Mouse (Mus musculus) adrenal gland (tissue): ENCODE data around the gene Fgf9.

Experiments
- intact Hi-C: fragments of 180-260 bp; cut with DNase I; formaldehyde crosslinking; loops from one replicate; pipeline ENCODE4 v1.15.1; 2025
- long read RNA-seq, 2 experiments: library from polyadenylated mRNA; unstranded; transcript quantifications; one replicate each; pipeline ENCODE4 v2.0.0; 2020; ENCODE audit warnings: borderline replicate concordance in 1 of 2; ENCODE audit not compliant: insufficient replicate concordance in 1 of 2

Fgf9 gene
- long read RNA-seq, experiment 1, transcript Fgf9-201 (3 exons, 1,593 nt) = major isoform, 10 of 13 reads
- long read RNA-seq, experiment 1, partial matches to known transcripts = 0 of 13 reads
- long read RNA-seq, experiment 1, other reads (novel, unspliced or antisense) = 3 of 13 reads
- long read RNA-seq, experiment 2, transcript Fgf9-201 (3 exons, 1,593 nt) = major isoform, 15 of 21 reads
- long read RNA-seq, experiment 2, partial matches to known transcripts = 0 of 21 reads
- long read RNA-seq, experiment 2, other reads (novel, unspliced or antisense) = 5 of 21 reads

DNA sequence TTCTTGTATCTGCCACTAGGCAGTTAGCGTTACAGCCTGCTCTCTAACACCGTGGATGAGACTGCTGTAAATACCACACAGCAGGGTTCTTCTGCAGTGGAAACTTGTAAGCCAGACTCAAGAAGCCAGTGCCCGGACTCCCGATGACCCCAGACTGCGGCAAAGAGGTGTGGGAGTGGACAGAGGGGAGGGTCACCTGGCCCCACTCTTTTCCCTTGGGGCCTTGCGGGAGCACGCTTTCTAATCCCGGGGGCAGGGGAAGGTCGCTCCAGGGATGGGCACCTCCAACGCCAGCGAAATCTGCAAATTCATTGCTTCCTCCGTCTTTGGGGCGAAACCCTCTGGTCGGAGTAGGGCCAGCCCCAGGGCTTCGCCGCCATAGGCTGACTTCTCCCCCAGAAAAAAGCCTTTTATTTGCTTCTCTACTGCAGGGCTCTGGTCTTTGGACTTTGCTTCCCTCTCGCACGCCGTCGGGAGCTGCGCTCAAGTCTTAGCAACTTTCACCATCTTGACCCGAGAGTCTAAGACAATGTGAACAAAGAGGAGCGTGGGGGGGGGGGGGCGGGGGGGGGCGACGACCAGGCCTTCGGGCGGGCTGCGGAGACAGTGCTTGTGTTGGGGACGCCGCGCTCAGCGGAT is at the start of gene Fgf9:
Fgf9 (plus strand) TSS at position 67 of the 639 bp plus-strand sequence.
- intact Hi-C loops = loop anchor here (5.0 to 10.0 kb wide), 3 partner anchors 124 to 304 kb away; no protein-coding TSS in a partner anchor

DNA sequence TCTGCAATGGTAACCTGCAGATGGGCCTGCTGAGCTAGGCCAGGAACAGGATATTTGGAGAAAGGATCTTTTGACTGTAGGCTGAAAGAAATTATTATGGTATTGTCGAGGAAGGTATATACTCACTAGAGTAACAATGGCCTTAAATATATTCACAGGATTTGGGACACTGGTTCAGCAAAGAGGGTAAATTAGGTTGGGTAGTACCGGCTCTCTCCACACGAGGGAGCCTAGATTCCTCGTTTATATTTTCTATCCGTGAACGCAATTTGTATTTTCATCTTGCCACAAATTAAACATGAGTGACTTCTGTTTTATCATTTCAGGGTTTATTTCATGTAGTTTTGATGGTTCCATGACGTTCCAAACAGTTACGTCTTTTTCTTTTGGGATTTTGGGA is 35.8 kb upstream of the Fgf9 start:
- intact Hi-C loops = loop anchor here (5.0 to 10.0 kb wide), 2 partner anchors 668 to 1080 kb away; no protein-coding TSS in a partner anchor

DNA sequence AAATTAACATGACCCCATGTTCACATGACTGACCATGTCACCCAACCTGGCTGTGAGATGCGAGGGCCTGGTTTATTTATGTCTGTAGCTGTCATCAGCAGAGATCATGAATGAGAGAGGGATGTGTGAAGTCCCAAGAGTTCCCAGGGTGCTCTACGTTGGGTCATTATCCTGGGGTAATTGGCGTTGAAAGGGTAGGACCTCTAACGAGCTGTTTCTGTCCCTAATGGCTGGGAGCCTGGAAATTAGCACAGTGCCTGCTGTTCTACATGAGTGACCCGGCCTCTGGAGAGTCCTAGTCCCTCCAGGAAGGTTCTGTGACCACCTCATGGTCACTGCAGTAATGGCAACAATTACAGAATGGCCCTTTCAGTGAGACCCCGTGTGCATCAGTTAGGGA is 34.2 kb upstream of the Fgf9 start:
- intact Hi-C loops = loop anchor here (10.0 kb wide), 1 partner anchor 1079 kb away; no protein-coding TSS in a partner anchor

DNA sequence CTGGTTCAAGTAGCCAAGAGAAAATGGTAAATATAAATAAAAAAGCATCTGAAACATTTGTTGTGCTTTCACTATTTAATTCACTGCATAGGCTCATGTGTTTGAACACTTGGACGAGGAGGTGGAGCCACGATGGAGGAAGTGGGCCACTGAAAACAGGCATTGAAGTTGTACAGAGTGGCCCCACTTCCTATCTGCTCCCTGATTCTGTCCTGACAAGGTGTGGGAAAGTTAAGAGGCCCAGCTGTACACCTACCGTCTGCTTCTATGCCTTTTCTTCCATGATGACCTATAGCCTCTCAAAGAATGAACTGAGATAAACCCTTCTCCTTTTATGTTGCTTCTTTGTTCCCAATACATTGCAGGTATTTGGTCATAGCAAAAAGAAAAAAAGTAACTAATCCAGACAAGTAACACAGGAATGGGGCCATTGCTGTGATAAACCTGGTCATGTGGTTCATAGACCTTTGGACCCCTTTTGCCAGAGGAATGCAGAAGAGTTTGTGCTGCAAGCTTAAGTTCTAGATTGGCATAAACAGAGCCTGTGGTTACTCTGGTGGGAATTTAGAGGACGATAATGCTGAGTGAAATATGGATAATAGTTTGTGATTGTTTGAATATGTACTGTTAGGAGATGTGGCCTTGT is 23.6 kb upstream of the Fgf9 start:
- intact Hi-C loops = no loop called here

DNA sequence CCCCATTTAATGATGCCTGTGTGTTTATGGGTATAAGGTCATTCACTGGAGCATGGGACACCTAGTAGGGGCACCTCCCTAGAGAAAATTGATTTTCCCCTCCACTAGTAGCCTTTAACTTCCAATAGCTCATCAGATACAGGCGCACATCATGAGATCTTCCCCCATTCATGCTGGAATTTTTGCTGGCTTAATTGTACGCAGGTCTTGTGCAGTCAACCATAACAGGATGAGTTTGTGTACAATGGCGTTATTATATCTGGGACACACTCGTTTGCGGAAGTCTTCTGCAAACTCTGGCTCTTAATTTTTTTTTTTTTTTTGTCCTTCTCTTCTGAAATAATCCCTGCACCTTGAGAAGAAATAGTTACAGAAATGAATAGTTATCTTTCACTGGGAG is 19.7 kb upstream of the Fgf9 start:
- intact Hi-C loops = no loop called here

DNA sequence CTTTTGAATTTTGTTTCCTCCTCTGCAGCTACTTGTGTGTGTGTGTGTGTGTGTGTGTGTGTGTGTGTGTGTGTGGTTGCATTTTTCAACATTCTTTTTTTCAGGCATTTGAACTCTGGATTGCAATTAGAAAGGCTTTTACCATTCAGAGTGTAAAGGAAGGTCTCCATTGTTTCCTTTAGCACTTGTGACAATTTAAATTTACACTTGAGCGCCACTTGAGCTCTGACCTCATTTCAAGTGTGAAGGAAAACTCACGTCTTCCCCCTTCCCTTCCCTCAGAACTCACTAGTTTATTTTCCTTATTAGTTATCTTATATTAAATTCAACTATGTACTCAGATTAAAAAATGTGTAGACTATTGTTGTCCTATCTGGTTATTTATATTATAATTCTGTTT is 2.8 kb upstream of the Fgf9 start:
- intact Hi-C loops = no loop called here

DNA sequence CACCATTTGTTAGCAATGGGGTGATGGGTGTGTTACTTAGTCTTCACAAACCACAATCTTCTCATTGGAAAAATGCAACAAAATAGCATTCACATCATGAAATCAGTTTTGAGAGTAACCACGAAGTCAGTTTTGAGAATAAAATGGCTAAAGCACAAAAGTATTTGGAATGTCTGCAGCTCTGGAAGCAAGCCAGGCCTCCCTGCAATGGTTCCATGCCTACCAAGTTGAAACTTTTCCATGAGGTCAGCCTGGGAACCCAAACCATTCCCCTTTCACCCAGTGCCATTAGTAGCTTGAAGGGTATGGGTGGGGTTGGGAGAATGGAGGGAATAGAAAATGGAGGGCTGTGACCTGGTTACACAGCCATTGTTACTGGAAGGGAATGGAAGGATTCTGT is 1.7 kb upstream of the Fgf9 start:
- intact Hi-C loops = no loop called here

DNA sequence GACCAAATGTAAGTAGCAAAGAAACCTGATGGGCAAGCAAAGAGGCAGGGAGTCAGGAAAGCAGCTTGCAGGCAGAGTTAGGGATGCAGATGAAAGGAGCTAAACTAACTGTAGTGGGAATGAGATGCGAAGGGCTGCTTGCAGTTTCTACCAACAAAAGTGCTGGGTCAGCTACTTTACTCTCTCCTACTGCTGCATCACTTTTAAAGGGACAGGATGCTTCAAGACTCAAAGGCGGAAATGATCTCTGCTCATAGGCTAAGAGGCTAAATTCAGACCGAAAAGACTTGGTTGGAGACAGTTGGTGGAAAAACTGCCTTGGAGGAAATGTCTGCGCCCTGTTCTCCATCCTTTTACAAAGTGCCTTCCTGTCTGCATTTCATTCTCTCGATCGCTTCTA is 420 bp upstream of the Fgf9 start:
- intact Hi-C loops = loop anchor here (5.0 to 10.0 kb wide), 3 partner anchors 125 to 305 kb away; no protein-coding TSS in a partner anchor

DNA sequence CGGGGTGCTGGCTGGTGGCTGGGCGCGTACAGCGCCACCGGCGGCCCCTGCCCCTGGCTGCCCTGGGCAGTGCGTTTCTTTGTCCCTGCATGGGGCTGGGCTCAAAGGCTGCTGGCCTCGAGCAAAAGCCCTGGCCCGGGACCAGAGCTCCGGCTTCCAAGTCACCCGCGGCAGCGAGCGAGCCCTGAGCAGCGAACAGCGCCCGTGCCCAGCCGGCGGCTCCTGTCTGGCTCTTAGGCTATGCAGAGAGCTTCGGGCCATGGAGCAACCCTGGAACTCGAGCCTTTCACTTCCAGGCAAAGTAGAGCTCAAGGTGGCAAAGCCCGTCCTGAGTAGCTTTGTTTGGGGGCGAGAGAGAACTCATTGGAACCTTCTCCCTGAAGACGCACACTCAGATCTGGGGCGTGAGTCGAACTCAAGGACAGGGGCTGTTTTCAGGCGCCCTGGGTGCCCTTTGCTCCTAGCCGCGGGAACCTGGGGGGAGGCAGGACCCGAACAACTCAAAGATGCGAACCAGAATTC is 834 bp downstream of the Fgf9 start:
- intact Hi-C loops = loop anchor here (5.0 to 10.0 kb wide), 3 partner anchors 124 to 304 kb away; no protein-coding TSS in a partner anchor

DNA sequence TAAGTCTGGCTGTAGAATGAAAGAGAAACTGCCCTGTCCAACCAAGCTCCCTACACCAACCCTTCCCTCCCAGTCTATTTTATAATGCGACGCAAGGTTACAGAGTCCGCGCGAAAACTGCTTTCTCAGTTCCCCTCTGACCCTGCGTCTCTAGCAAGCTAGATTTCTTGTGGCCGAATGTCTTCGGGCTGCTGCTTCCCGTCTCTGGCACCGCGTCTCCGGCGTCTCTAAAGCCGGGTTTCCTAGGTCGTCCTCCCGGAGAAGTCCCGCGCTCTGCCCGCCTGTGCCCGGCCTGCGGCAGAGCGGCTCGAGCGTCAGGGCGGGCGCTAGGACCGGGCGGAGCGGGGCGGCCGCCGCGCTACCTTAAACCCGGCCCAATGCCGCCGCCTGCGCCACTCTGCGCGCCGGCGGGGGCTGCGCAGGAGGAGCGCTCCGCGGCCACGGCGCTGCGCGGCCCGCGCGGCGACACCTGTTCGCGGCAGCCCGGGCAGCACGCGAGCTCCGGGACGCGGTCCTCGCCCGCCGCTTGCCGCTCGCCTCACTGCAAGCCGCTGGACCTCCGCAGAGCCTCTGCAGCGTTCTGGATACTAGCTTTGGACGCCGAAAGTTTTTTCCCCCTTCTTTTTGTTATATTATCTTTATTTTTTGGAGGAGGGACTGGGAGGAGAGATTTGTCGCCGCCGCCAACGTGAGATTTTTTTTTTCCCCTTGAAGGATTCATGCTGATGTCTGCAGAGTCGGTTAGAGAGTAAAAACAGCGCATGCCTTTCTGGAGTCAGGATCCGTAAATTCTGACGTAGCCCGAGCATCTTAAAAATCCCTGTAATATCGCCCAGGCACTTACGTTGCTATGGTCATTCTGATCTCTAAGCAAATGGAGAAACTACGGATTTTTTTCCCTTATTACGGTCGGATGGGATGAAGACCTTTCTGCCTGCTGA is 1.8 kb downstream of the Fgf9 start:
- intact Hi-C loops = loop anchor here (5.0 to 10.0 kb wide), 3 partner anchors 123 to 303 kb away; no protein-coding TSS in a partner anchor

DNA sequence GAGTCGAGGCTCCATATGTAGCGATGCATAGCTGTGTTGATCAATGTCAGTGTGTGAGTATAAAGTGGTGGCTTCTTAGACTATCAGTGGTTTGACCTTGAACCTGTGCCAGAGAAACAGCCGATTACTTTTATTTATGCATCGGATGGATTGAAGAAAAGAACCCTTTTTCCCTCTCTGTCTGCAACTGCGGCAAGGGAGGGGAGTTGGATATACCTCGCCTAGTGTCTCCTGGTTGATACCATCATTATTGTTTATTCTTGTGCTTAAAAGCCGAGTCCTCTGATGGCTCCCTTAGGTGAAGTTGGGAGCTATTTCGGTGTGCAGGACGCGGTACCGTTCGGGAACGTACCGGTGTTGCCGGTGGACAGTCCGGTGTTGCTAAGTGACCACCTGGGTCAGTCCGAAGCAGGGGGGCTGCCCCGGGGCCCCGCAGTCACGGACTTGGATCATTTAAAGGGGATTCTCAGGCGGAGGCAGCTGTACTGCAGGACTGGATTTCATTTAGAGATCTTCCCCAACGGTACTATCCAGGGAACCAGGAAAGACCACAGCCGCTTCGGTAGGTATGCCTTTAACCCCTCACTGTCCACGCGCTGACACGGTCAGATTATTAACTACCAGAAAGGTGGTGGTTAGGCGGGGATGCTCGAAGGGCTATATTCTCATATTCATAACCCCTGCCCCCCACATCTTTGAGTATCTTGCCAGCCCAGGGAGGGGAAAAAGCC is 2.6 kb downstream of the Fgf9 start:
- intact Hi-C loops = loop anchor here (5.0 to 10.0 kb wide), 3 partner anchors 122 to 302 kb away; no protein-coding TSS in a partner anchor

DNA sequence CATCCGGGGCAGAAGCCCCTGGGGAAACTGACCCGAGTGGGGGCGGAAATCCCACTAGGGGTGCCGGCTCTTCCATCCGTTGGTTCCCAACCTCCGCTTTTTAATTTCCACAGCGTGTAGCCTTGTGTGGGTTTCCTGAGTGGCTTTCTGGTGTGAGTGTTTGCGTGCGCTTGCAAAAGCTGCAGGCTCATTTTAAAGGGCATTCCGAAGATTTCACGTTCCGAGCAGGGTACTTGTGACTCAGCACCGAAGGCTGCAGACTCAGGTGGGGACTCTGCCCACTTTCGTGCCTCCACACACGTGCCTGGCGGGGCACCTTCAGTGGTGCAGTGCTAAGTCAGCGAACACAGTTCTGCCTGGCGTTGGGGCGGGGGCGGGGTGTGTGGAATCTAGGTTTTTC is 3.6 kb downstream of the Fgf9 start:
- intact Hi-C loops = loop anchor here (5.0 to 10.0 kb wide), 3 partner anchors 121 to 301 kb away; no protein-coding TSS in a partner anchor

DNA sequence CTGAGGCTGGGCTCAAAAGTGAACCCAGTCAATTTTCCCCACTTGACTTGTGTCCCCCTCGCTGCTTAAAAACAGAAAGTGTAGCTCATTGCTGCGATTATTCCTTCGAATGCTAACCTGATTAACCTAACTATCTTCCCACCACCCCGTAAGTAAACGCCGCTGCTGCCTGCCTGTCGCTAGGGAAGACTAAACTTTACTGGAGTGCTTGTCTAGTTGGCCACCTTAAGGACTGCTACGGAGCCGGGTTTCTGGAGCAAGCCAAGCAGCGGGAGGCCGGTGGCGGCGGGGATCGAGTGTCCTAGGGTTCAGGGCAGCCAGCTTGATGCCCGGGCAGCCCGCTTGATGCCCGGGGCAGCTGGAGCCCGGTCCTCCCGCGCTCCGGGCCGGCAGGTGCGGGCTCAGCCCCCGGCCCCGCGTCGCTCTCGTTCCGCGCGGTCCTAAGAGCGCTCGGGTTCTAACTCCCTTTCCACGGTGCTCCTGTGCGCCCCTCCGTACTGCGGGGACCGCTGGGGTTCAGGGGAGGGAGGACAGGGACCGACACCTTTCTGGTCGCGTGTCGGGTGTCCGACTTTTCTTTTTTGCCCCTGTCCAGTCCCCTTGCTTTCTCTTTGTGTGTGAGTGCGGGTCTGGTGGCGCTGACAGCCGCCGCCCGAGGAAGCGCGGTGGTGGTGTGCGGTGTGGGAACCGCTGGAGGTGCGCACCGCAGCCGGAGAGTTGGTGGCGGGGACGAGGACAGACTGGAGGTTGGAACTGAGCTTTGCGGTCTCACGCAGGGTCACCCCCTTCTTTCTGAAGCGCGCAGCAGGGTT is 4.5 kb downstream of the Fgf9 start:
- intact Hi-C loops = loop anchor here (5.0 to 10.0 kb wide), 3 partner anchors 120 to 300 kb away; no protein-coding TSS in a partner anchor

DNA sequence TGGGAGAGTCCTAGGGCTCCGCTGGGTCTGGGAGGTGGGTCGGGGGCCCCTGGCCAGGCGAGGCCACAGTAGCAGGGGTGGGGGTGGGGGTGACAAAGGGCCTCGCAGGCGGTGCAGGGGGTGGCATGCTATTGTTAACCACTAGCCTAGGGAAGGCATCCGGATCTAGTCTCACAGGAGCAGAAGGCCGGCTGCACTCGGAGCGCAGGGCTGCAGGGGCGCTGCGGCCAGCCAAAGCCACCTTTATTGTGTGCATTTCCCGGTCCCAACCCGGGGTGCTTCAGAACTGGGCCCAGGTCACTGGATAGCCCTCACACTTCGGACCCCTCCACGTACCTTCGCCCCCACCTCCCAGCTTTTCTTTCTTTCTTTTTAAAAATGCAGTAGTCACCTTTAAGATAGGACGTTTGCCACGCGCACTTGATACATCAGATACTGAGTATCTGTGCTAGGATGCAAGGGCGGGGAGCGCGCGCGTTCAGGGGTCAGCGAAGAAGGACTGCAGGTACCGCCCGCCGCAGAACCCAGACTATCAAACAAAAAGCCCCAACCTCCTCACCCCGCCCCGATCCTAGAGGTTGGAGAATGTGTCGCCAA is 5.2 kb downstream of the Fgf9 start:
- intact Hi-C loops = loop anchor here (10.0 kb wide), 2 partner anchors 119 to 299 kb away; no protein-coding TSS in a partner anchor

DNA sequence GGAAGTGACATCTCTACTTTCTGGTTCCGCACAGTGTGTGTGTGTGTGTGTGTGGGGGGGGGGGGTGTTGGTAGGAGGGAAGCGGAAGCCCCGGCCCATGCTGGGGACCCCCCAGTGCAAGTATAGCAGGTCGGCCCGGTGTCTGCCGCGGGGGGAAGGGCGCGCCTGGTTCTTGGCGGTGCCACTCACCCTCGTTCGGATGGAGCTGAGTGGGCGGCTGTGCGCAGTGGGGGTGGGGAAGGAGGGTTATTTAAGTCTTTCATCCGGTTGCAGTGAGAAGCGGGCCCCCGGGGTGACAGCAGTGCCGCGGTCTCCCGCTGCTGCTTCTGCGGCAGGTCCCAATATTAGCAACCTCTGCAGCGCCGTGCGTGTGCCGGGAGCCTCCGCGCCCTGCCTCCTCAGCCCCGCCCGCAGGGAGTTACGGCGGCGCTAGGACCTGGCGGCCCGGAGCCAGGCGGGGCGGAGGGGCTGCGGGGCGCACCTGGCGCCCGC is 5.7 kb downstream of the Fgf9 start:
- intact Hi-C loops = loop anchor here (10.0 kb wide), 2 partner anchors 119 to 299 kb away; no protein-coding TSS in a partner anchor

DNA sequence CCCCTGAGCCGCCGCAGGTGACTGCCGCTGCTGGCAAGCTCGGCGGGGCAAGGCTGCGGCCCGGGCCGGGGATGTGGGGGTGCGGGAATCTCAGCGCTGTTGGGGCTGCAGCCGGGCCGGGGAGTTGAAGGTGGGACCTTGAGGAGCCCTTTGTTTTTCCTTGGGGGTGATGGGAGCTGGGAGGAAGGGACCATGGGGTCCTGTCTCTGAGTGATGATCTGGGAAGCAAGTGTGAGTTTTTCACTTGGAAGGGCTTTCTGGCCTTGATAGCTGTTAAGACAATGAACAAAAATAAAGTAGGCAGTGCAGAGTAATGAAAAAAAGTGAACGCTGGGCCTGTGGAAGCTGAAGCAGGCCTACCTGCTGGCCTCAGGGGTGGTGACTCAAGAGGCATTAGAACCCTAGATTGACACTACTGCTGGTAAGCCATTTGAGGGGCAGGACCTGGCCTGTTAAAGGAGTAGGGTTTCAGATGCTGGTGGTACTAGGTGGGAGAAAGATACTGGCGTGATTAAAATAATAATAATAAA is 6.4 kb downstream of the Fgf9 start:
- intact Hi-C loops = loop anchor here (10.0 kb wide), 2 partner anchors 118 to 298 kb away; no protein-coding TSS in a partner anchor

DNA sequence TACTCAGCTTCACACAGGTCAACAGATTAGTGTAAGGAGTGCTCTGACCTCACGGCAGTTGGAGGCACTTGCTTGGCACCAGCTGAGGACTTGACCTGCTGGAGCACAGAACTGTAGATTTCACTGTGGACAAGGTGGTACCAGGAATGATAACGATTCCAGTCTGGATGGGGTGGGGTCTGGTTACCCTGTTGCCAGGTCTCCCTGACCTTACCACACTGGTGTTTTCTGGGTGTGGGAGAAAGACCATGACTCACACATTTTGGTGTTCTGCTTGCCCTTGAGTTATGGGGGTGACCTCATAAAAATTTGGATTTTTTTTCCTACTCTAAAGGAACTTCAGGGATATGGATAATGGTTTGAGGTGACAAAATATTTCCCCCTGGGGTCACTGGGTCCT is 9.1 kb downstream of the Fgf9 start:
- intact Hi-C loops = loop anchor here (2.0 to 10.0 kb wide), 3 partner anchors 79 to 295 kb away; no protein-coding TSS in a partner anchor

DNA sequence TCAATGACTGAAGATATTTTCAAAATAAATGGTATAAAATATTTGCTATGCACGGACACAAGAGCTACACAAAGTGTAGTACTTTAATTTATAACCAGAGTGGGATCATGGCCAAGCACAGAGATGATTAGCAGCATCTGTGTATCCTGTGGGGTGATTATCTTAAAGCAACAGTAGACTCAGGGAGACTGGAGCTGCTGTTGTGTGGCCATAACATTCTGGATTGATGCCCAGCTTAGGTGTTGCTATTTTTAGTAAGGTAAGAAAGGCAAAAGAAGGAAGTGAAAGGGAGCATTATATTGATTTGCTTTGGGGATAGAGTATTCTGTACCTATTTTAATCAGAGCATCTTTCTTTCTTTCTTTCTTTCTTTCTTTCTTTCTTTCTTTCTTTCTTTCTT is 11.6 kb downstream of the Fgf9 start:
- intact Hi-C loops = no loop called here
